Mouse (Mus musculus) natural killer cell, adult 2 months (primary cell): ENCODE data around the gene Ppp1ca.

Experiments
- DNase-seq, 2 experiments: peaks; one replicate each; pipeline ENCODE4 v3.0.0; 2022; ENCODE audit warnings: low spot score in 2 of 2

Gene Ppp1ca

GRCm38 (mm10) chr19:4184976-4185975 lies 6.6 kb upstream of the Ppp1ca start:
- peak; percentile 77 for DNase-seq

DNA sequence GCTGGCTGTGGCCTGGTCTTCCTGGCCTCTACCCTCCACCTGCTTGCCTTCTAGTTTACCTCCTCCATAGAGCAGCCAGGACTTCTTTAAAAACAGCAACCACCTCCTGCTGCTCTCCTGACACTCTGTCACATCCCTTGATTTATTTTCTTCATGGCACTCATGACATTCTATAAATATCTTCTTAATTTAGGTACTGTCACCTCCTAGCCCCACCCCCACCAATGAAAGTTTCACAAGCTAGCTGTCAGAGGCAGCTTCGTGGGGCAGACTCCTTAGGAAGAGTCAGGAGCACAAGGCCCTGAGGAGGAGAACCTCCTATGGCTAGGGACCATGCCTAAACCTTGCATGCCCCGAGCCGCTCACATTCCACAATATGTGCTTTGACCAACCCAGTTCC lies 4.6 kb upstream of the Ppp1ca start:
- no peak for DNase-seq

- no peak for DNase-seq
Observed at GRCm38 (mm10) chr19:4189051-4189620, 2.7 kb upstream of the Ppp1ca start.

GRCm38 (mm10) chr19:4190831-4191334 lies 982 bp upstream of the Ppp1ca start, which contains the start of gene Tbc1d10c:
Gene Tbc1d10c, minus strand, starts transcription at chr19:4191284.
- DNase-seq: peak; percentile 79 to 87

DNA sequence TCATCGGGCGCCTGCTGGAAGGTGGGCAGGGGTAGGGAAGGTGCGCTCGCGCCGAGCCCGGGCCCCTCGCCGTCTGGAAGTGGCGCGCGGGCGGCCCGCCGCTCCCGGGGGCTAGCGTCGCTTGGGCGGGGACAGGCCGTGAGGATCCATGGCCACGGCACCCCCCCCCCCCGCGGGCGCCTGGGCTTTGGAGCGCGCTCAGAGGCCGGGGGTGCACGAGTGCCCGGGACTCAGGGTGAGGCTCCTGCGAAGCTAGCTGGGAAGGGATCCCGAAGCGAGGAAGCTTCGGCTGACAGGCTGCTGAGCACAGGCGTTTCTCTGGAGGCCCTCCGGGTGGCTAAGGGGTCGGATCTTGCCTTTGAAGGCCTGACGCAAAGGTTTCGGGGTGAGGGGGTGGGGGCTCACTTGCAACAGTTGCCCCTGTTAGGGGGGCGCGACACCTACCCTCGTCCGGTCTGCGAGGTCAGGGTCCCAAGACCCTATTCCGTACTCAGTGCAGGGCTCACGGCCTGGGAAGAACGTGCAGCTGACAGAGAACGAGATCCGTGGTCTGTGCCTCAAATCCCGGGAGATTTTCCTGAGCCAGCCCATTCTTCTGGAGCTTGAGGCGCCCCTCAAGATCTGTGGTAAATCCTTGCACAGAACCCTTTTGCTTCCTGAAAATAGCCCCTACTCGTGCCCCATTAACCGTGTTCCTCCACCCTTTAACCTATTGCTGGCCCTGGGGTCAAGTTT lies 553 bp downstream of the Ppp1ca start:
- DNase-seq: no peak

GRCm38 (mm10) chr19:4193129-4193528 lies 1.3 kb downstream of the Ppp1ca start:
- DNase-seq: no peak

DNA sequence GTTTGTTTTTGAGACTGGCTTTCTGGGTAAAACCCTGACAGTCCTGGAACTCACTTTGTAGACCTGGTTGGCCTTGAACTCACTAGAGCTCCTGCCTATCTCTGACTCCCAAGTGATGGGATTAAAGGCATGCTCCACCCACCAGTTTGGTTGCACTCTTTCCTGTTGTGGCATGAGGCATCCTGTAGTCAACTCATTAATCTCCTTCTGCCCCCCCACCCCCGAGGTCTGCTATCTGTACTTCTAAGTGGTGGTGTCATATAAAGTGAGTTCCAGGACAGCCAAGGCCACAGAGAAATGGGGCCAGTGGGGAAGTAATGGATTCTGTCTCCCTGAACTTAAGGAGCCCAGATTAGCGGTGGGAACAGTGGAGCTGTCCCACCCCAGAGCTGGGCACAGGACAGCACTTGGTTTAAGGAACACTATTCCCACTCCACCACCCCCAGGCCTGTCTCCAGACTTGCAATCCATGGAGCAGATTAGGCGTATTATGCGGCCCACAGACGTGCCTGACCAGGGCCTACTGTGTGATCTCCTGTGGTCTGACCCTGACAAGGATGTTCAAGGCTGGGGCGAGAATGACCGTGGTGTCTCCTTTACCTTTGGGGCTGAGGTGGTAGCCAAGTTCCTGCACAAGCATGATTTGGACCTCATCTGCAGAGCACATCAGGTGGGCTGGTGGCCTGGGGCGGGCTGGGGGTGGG lies 2.3 kb downstream of the Ppp1ca start:
- no peak for DNase-seq

GRCm38 (mm10) chr19:4194776-4195650 lies 3.1 kb downstream of the Ppp1ca start:
- no peak for DNase-seq

- DNase-seq: no peak
Observed at GRCm38 (mm10) chr19:4196048-4196447, 4.2 kb downstream of the Ppp1ca start.

DNA sequence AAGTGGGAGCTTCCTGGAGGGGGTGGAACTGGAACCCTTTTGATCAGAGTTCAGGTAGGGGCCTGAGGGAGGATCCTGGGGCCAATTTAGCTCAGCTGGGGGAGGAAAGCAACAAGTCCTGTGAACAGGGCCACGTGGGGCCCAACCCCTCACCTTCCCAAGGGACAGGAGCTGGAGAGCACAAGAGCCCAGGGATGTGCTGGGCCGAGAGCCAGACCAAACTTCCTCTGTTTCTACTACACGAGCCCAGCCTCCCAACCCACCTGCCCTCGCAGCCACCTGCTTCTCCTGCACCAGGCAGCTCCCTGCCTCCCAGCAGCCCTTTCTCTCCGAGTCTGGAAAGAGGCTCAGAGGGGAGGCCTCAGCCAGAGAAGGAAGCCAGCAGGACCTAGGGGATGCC lies 4.7 kb downstream of the Ppp1ca start:
- no peak for DNase-seq

DNA sequence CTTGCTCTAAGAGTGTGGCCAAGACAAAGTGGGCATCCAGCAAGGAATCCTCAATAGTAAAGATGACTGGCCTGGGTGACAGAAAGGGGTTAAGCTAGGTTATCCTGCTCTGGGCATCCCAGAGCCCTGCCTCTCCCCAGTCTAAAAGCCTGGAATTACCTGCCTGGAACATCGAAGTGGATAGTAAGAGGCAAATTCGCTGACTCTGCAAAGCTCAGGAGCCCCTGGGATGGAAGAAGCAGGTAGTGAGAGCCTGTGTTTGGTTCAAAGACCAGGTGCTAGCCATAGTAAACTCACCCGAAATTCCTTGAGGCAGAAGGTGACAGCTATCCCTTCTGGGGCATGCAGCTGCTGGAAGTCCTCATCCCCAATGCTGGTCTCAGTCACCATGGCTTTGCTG lies 5.3 kb downstream of the Ppp1ca start:
- no peak for DNase-seq

DNA sequence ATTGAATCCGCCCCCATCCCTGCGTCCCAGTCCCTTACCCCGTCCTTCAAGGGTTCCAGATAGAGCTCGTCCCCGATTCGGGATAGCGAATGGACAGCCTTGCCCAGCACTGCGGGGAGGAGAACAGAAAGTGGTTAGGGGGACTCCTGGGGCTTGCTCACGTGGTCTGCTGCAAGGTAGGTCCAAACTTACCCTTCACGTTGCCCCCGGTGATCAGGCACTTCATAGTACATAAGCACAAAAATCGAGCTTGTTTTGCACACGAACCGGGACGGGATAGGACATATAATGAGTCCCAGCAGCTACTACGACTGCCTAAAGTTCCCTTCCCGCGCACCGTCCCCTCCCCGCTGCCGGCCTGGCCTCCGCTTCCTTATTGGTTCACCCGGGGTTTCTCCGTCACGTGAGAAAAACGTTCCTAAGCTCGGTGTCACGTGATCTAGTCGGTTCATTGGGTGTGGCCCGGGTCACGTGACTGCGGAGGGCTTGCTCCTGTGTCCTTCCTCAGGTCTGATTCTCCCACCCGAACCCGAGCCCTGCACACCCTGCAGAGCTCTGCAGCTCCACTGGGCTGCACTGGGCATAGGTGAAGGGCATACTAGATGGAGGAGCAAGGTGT lies 9.5 kb downstream of the Ppp1ca start, which contains the start of gene Rad9a:
Gene Rad9a, minus strand, starts transcription at position 372 of the 619 bp plus-strand sequence.
- DNase-seq: peak; percentile 91 to 94

- DNase-seq: no peak
Observed at GRCm38 (mm10) chr19:4202149-4202548, 10.3 kb downstream of the Ppp1ca start.

DNA sequence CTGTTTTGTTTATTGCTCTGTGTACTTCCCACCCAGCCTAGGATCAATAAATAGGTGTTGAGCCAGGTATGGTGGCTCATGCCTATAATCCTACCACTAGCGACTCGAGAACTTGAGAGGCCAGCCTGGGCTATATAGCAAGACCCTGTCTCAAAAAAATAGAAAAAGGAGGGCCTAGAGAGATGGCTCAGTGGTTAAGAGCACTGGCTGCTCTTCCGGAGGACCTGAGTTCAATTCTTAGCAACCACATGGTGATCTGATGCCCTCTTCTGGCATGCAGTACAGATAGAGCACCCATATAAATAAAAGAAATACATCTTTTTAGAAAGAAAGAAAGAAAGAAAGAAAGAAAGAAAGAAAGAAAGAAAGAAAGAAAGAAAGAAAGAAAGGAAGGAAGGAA lies 11.3 kb downstream of the Ppp1ca start:
- no peak for DNase-seq

- DNase-seq: no peak
Observed at GRCm38 (mm10) chr19:4203604-4204326, 11.9 kb downstream of the Ppp1ca start.

- DNase-seq: no peak
Observed at GRCm38 (mm10) chr19:4204889-4205288, 13.0 kb downstream of the Ppp1ca start.

- DNase-seq: peak; percentile 65 to 74
Observed at GRCm38 (mm10) chr19:4206971-4207370, 15.1 kb downstream of the Ppp1ca start.

- DNase-seq: no peak
Observed at GRCm38 (mm10) chr19:4208563-4208962, 16.7 kb downstream of the Ppp1ca start.

DNA sequence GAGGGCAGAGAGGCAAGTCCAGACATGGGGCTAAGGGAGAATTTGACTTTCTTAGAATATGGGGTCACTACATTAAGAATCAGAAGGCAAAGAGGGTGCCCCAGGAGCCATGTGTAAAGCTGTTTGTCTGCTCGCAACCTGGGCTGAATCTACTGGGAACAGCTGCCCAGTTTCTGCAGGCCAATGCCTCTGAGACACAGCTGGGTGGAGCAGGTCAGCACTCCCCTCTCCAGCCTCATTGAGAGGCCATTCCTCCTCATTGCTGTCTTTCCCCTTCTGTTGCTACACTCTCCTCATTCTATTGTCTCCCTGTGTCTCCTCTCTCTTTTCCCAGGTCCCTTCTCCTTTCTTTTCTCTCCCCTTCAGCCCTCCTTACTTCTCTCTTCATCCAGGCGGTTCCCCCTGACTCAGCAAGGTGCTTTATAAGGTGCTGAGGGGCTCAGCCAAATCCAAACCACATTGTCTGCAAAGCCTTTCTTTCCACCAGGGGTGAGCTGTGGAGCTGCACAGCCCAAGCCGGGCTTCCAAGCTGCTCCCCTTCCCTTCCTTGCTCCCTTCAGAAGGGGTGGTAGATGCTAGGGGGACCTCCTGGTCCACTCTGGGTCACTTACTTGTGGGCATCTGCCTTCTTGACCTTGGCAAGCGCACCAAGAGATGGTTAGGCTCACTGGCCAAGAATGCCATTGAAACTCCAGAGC lies 20.2 kb downstream of the Ppp1ca start:
- no peak for DNase-seq
